Mouse (Mus musculus) lung, embryonic 14.5 days (tissue): ENCODE measurements around the gene Wnt3. TPM values are rescaled to one million over a fixed set of nuclear protein-coding genes. Genes with fewer than 3 reads are reported as not detected.
A peak's percentile ranks its signal among the peaks of the same experiment; 100 is the strongest.

Experiments used
- ATAC-seq: fragments of 200-750 bp; cut with Nextera tagmentation; 2 replicates; pipeline ENCODE4 v1.8.0; 2017; ENCODE audit warnings: mild to moderate bottlenecking, moderate TSS enrichment, moderate library complexity; ENCODE audit not compliant: insufficient read depth
- DNase-seq: peaks from one replicate; pipeline ENCODE4 v3.0.0-alpha.2; 2015
- H3K27ac ChIP-seq: fragments of 300-500 bp; sonication (generic); 2 replicates; pipeline ENCODE4 v1.5.1; 2014; ENCODE audit warnings: low read depth, mild to moderate bottlenecking, moderate library complexity
- H3K27me3 ChIP-seq: fragments of 300-500 bp; sonication (generic); 2 replicates; pipeline ENCODE4 v1.6.1; 2014; ENCODE audit warnings: low read length, control low read depth; ENCODE audit not compliant: insufficient read depth
- H3K36me3 ChIP-seq: fragments of 300-500 bp; sonication (generic); 2 replicates; pipeline ENCODE4 v1.6.1; 2014; ENCODE audit warnings: control low read depth; ENCODE audit not compliant: insufficient read depth
- H3K4me1 ChIP-seq: fragments of 300-500 bp; sonication (generic); 2 replicates; pipeline ENCODE4 v1.6.1; 2014; ENCODE audit warnings: antibody characterized with exemption, control low read depth; ENCODE audit not compliant: insufficient read depth
- H3K4me2 ChIP-seq: fragments of 300-500 bp; sonication (generic); 2 replicates; pipeline ENCODE4 v1.6.1; 2014; ENCODE audit warnings: mild to moderate bottlenecking
- H3K4me3 ChIP-seq: fragments of 300-500 bp; sonication (generic); 2 replicates; pipeline ENCODE4 v1.5.1; 2014; ENCODE audit warnings: low read depth, low read length
- H3K9ac ChIP-seq: fragments of 300-500 bp; sonication (generic); 2 replicates; pipeline ENCODE4 v1.6.1; 2014
- H3K9me3 ChIP-seq: fragments of 300-500 bp; sonication (generic); 2 replicates; pipeline ENCODE4 v1.6.1; 2016; ENCODE audit warnings: low read depth, low read length, control low read depth
- CTCF ChIP-seq: IDR thresholded peaks from 2 replicates; pipeline ENCODE4 v1.5.1; 2016; ENCODE audit warnings: antibody characterized with exemption, low read depth
- WGBS: fragments of 180-500 bp; shearing (Covaris S2); extraction: QIAGEN DNeasy Blood & Tissue Kit; methylation state at CpG from one replicate; pipeline ENCODE4 v1.1.7; 2014; 5-methylcytosine and 5-hydroxymethylcytosine counted together
- polyA plus RNA-seq: library from polyadenylated mRNA; unstranded; fragments of >200 nt; fragmentation: Nextera tagmentation; extraction: Ambion mirVana; gene quantifications from 2 replicates; pipeline ENCODE4 v1.2.1, GENCODE M21; 2014

Wnt3 gene
- polyA plus RNA-seq, 1 experiment from 2014 or later: 0.18 TPM

DNA sequence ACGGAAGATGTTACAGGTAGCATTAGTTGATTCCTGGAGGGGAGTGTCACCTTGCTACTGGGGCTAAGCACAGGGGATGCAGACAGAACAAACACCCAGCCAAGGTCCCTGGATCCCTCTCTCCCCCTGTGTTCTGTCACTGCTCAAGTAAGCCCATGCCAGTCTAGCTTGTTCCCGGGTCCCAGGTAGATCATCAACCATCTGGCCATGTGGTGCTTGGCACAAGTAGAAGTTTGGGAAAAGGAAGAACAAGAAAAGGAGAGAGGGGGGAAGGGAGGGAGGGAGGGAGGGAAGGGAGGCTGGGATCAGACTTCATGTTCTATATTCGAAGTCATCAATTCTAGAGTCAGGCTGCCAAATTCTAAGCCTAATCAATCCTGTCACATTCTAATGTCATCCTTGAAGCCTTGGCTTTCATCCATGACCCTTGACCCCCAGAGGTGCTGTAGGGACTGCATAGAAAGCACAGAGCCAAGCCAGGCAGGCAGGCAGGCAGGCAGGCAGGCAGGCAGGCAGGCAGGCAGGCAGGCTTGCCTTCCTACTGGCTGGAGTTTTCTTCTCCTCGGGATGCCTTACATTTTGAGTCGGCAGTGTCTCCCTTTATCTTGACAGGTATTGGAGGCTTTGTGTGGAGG lies 39.4 kb upstream of the Wnt3 start:
- WGBS: 46% methylated on average over 5 of the region's 5 CpGs
- Histone ChIP-seq H3K36me3 (no peaks in the 10 kb centered on the region), H3K4me2 (no peak overlapping the region), H3K4me1 (0 out of 2 replicates have a peak, but pooled peaks cover 6% of the 10 kb centered on the region), H3K9me3 (no peaks in the 10 kb centered on the region), H3K4me3 (no peak overlapping the region), H3K27ac (no peak overlapping the region), H3K9ac (no peak overlapping the region), H3K27me3 (no peaks in the 10 kb centered on the region)
- ATAC-seq: no peak
- TF ChIP-seq CTCF: no peak
- no peak for DNase-seq

DNA sequence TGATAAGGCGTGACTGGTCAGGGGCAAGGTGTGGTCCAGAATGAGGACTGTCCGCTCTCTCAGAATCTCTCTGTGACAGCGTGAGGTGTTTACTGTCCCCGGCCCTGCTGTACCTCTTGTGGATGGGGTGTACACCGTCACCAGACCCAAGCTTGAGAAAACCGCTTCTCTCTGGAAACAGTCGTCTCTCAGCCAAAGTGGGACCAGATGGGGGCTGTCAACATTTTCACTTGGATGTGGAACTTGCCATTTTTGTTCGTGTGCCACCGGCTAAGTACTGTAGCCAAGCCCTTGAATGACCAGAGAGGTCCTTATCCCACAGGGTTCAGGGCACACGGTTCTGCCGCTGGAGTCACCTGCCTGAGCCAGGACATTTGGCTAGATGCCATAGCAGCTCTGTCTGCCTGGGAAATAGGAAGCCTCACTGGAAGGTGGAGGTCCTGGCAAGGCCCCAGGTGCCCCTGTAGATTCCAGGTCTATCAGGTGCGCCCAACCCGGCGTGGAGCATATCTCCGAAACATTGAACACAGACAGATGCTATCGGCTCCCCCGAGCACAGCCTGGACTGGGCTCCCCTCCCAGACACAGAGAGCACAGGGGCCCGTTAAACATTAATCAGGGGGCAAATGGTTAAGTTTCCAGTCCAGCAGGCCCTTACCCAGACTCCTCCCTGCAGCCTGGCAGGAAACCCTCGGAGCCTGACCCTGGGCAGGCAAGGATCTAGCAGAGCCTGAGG lies 38.7 kb upstream of the Wnt3 start:
- TF ChIP-seq CTCF: no peak
- Histone ChIP-seq H3K9ac (no peak overlapping the region), H3K9me3 (no peaks in the 10 kb centered on the region), H3K4me2 (no peak overlapping the region), H3K27ac (no peak overlapping the region), H3K27me3 (no peaks in the 10 kb centered on the region), H3K36me3 (no peaks in the 10 kb centered on the region), H3K4me3 (no peak overlapping the region), H3K4me1 (0 out of 2 replicates have a peak, but pooled peaks cover 6% of the 10 kb centered on the region)
- DNase-seq (no peak), ATAC-seq (no peak)
- WGBS: 51% methylated on average over 19 of the region's 19 CpGs

DNA sequence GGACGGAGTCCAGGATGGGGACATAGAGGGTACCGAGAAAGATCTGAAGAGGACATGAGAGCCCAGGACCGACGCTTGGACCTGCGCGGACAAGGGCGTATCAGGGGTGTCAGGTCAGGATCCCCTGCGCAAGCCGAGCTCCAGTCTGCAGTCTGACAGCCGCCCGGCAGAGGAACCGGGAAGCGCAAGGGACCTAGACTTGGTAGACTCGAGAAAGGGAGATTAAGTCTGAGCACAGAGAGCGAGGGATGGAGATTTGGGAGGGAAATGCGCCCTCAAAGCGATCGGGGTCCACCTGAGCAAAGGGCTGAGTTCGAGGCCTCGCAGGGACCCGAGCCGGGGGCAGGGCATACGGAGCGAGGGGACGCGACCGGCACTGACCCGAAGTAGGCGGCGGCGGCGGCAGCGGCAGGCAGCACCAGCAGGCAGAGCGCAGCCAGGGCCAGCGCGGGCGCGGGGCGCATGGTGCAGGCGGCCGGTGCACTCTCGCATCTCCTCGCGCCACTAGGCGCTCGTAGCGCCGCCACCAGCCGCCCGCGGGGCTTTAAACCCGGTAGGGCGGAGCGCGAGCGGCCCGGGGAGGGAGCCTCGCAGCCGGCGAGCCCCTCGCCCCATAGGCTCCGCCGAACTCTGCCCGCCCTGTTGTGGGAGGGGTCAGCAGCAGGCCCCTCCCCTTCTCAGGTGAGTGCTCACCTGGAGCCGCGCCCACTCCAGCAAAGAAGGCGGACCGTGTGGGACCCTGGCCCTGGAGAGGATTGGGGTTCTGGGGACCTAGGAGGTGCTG lies 24.5 kb upstream of the Wnt3 start, which contains the start of gene Wnt9b:
Gene Wnt9b, minus strand, starts transcription at position 516 of the 784 bp plus-strand sequence.
- H3K36me3 ChIP-seq: no peaks in the 10 kb centered on the region
- DNase-seq (peak; percentile 71), ATAC-seq (peak; percentile 71)
- peak within 1 kb of the TSS; percentile 39 for H3K4me3 ChIP-seq
- peak within 1 kb of the TSS; percentile 75 for H3K4me2 ChIP-seq
- H3K27ac ChIP-seq: no peak within 1 kb of the TSS
- no peak for TF ChIP-seq CTCF
- H3K9me3 ChIP-seq: no peaks in the 10 kb centered on the region
- peaks cover 64% of the 10 kb centered on the region for H3K27me3 ChIP-seq
- H3K9ac ChIP-seq: peak within 1 kb of the TSS; percentile 29; the same call in 1 of the 2 replicates
- H3K4me1 ChIP-seq: 0 out of 2 replicates have a peak, but pooled peaks cover 6% of the 10 kb centered on the region
- WGBS: under 1% methylated on average over 62 of the region's 68 CpGs

DNA sequence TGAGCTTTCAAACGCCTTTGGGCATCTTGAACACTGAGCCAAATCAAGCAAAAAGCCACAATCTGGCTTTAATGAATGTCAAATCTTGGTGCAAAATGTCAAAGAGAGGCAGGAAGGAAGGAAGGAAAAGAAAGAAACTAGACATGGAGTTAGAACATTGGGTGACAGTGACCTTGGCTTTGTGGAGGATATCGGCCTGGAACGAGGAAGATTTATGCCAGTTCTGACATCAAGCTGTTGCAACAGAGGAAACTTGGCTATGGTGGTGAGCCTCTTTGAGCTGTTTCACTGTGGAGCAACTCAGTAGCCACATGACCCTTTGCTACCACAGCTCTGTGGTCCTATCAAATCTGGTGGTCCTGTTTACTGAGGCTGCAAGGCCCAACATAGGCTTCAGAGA lies 23.3 kb upstream of the Wnt3 start:
- H3K4me3 ChIP-seq: no peak overlapping the region
- peaks cover 60% of the 10 kb centered on the region for H3K27me3 ChIP-seq
- no peak for TF ChIP-seq CTCF
- H3K9ac ChIP-seq: no peak overlapping the region
- H3K36me3 ChIP-seq: no peaks in the 10 kb centered on the region
- H3K27ac ChIP-seq: no peak overlapping the region
- no peak overlapping the region for H3K4me2 ChIP-seq
- DNase-seq (no peak), ATAC-seq (no peak)
- H3K4me1 ChIP-seq: 0 out of 2 replicates have a peak, but pooled peaks cover 6% of the 10 kb centered on the region
- no peaks in the 10 kb centered on the region for H3K9me3 ChIP-seq
- 47% methylated on average over 3 of the region's 3 CpGs for WGBS

DNA sequence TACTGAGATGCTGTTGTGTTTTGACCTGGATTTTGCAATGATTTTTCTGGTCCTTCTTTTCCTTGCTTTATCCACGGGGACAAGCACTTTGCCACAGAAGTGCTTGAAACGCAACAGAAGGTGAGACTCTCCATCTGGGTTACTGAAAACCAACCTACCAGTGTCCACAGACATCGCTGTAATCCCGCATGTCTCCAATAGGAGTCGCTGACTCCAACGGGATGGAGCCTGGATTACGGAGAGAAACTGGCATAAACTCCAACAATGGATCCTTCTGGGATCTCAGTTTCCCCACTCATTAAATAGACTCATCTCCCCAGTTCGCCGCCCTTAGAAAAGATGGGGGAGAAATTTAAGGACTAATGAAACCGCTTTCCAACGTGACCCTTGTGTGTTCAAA lies 15.9 kb upstream of the Wnt3 start:
- DNase-seq (no peak), ATAC-seq (no peak)
- H3K4me3 ChIP-seq: no peak overlapping the region
- no peaks in the 10 kb centered on the region for H3K9me3 ChIP-seq
- H3K9ac ChIP-seq: no peak overlapping the region
- WGBS: 41% methylated on average over 11 of the region's 11 CpGs
- H3K4me2 ChIP-seq: no peak overlapping the region
- peak; percentile 56 for TF ChIP-seq CTCF
- no peaks in the 10 kb centered on the region for H3K4me1 ChIP-seq
- no peak overlapping the region for H3K27ac ChIP-seq
- no peaks in the 10 kb centered on the region for H3K36me3 ChIP-seq
- H3K27me3 ChIP-seq: no peaks in the 10 kb centered on the region

DNA sequence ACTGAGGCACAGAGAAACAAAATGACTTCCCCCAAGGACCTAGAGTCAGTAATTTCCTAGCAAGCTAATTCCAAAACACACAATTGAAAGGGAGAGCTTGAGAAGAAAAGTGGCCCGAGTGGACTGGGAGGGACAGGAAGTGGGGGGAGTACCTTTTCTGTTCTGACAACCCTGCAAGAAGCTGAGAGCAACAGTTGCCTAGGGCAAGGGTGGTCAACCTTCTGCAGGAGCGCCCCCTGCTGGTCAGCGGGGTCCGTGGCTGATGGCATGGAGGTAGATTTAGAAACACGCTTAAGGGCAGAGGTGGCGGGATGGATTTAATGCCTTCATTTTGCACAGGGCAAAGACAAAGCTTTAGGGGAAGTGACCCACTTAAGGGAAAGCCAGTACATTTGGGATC lies 15.2 kb upstream of the Wnt3 start:
- DNase-seq: peak; percentile 85
- no peaks in the 10 kb centered on the region for H3K4me1 ChIP-seq
- no peaks in the 10 kb centered on the region for H3K9me3 ChIP-seq
- no peak overlapping the region for H3K4me2 ChIP-seq
- no peaks in the 10 kb centered on the region for H3K36me3 ChIP-seq
- 11% methylated on average over 6 of the region's 6 CpGs for WGBS
- peak; percentile 94 for TF ChIP-seq CTCF
- no peaks in the 10 kb centered on the region for H3K27me3 ChIP-seq
- no peak overlapping the region for H3K9ac ChIP-seq
- no peak for ATAC-seq
- no peak overlapping the region for H3K4me3 ChIP-seq
- no peak overlapping the region for H3K27ac ChIP-seq

DNA sequence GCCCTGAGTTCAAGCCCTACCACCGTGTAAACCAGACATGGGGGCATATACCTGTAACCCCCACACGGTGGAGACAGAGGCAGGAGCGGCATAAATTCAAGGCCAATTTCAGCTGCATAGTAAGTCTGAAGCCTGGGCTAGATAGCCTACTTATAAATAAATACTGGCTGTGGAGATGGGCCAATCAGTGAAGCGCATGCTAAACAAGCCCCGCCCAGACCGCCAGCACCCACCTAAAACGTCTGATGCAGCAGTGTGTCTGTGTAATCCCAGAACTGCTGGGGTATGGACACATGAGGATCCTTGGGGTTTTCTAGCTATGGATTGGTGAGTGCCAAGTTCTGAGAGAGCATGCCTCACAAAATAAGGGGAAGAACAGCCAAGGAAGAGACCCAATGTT lies 13.8 kb upstream of the Wnt3 start:
- TF ChIP-seq CTCF: no peak
- H3K36me3 ChIP-seq: no peaks in the 10 kb centered on the region
- 54% methylated on average over 7 of the region's 7 CpGs for WGBS
- H3K4me2 ChIP-seq: no peak overlapping the region
- H3K9ac ChIP-seq: no peak overlapping the region
- no peaks in the 10 kb centered on the region for H3K4me1 ChIP-seq
- no peak overlapping the region for H3K4me3 ChIP-seq
- DNase-seq (no peak), ATAC-seq (no peak)
- H3K27me3 ChIP-seq: no peaks in the 10 kb centered on the region
- no peaks in the 10 kb centered on the region for H3K9me3 ChIP-seq
- H3K27ac ChIP-seq: no peak overlapping the region
